Mouse (Mus musculus): ENCODE data around the gene Gm17555. TPM values are rescaled to one million over a fixed set of nuclear protein-coding genes. Genes with fewer than 3 reads are reported as not detected.

Gm17555 gene
- total and polyA plus RNA-seq, 3 experiments: not detected

- H3K4me1 ChIP-seq (ENCODE audit: control insufficient read depth in 1 of 2, insufficient read depth in 2 of 2, low read length in 2 of 2): no peaks in the 10 kb centered on the region
- DNase-seq (ENCODE audit: low read depth, low spot score): no peak
- H3K9ac ChIP-seq (ENCODE audit: control insufficient read depth, low read depth, low read length, poor library complexity, severe bottlenecking): no peak overlapping the region
- no peak for TF ChIP-seq CHD2 (IDR thresholded peaks at IDR 0.05; ENCODE audit: low read length)
- TF ChIP-seq GABPA (IDR thresholded peaks at IDR 0.05; ENCODE audit: low read depth, low read length): no peak
- no peak for TF ChIP-seq MAX (IDR thresholded peaks at IDR 0.05; ENCODE audit: low read length)
- no peak for TF ChIP-seq RCOR1 (IDR thresholded peaks at IDR 0.05; ENCODE audit: low read depth, low read length)
- no peak for TF ChIP-seq ETS1 (IDR thresholded peaks at IDR 0.05; ENCODE audit: low read depth, low read length)
- no peak for TF ChIP-seq CTCF (IDR thresholded peaks at IDR 0.05 in 2 of 3, conservative IDR thresholded peaks at IDR 0.05 in 1 of 3; ENCODE audit: control insufficient read depth in 1 of 3, insufficient read depth in 1 of 3, low read depth in 2 of 3, low read length in 3 of 3, poor library complexity in 1 of 3, severe bottlenecking in 1 of 3)
- no peak for TF ChIP-seq POLR2A (IDR thresholded peaks at IDR 0.05; ENCODE audit: control insufficient read depth in 1 of 2, insufficient read depth in 1 of 2, low read depth in 1 of 2, low read length in 2 of 2, poor library complexity in 1 of 2)
- TF ChIP-seq UBTF (IDR thresholded peaks at IDR 0.05; ENCODE audit: borderline replicate concordance, insufficient read depth, low read depth, low read length): no peak
- no peaks in the 10 kb centered on the region for H3K36me3 ChIP-seq (ENCODE audit: control insufficient read depth in 1 of 2, insufficient read depth in 2 of 2, low read length in 2 of 2)
- no peaks in the 10 kb centered on the region for H3K9me3 ChIP-seq (replicated peaks; ENCODE audit: insufficient read depth, low read length)
- no peak overlapping the region for H3K4me3 ChIP-seq (ENCODE audit: control insufficient read depth in 1 of 2, insufficient read depth in 1 of 2, low read depth in 2 of 2, low read length in 2 of 2)
- H3K27ac ChIP-seq (ENCODE audit: control insufficient read depth, low read depth, low read length): no peak overlapping the region
- no peaks in the 10 kb centered on the region; a peak in 1 of 4 replicates for H3K27me3 ChIP-seq (ENCODE audit: control insufficient read depth in 1 of 2, insufficient read depth in 2 of 2, low read length in 2 of 2)
- H3K79me2 ChIP-seq (ENCODE audit: control insufficient read depth, insufficient read depth, low read length, poor library complexity): no peaks in the 10 kb centered on the region
These were observed 22.8 kb upstream of the Gm17555 start for GRCm38 (mm10) chr2:126192129-126192528.

GRCm38 (mm10) chr2:126195631-126196356 is 19.1 kb upstream of the Gm17555 start:
- no peaks in the 10 kb centered on the region for H3K79me2 ChIP-seq (ENCODE audit: control insufficient read depth, insufficient read depth, low read length, poor library complexity)
- H3K9ac ChIP-seq (ENCODE audit: control insufficient read depth, low read depth, low read length, poor library complexity, severe bottlenecking): no peak overlapping the region
- H3K27ac ChIP-seq (ENCODE audit: control insufficient read depth, low read depth, low read length): no peak overlapping the region
- H3K4me3 ChIP-seq (ENCODE audit: control insufficient read depth in 1 of 2, insufficient read depth in 1 of 2, low read depth in 2 of 2, low read length in 2 of 2): no peak overlapping the region
- no peaks in the 10 kb centered on the region for H3K36me3 ChIP-seq (ENCODE audit: control insufficient read depth in 1 of 2, insufficient read depth in 2 of 2, low read length in 2 of 2)
- DNase-seq (ENCODE audit: low read depth, low spot score): no peak
- H3K4me1 ChIP-seq (ENCODE audit: control insufficient read depth in 1 of 2, insufficient read depth in 2 of 2, low read length in 2 of 2): no peaks in the 10 kb centered on the region
- H3K9me3 ChIP-seq (replicated peaks; ENCODE audit: insufficient read depth, low read length): no peaks in the 10 kb centered on the region
- TF ChIP-seq ZC3H11A (IDR thresholded peaks at IDR 0.05; ENCODE audit: low read depth, low read length): no peak
- no peak for TF ChIP-seq MYC (IDR thresholded peaks at IDR 0.05; ENCODE audit: low read depth, low read length)
- no peak for TF ChIP-seq POLR2A (IDR thresholded peaks at IDR 0.05; ENCODE audit: control insufficient read depth in 1 of 2, insufficient read depth in 1 of 2, low read depth in 1 of 2, low read length in 2 of 2, poor library complexity in 1 of 2)
- TF ChIP-seq MYB (IDR thresholded peaks at IDR 0.05; ENCODE audit: low read depth, low read length): no peak
- no peak for TF ChIP-seq ZNF384 (IDR thresholded peaks at IDR 0.05; ENCODE audit: low read depth, low read length)
- TF ChIP-seq POLR2AphosphoS2 (IDR thresholded peaks at IDR 0.05; ENCODE audit: low read length): no peak
- no peak for TF ChIP-seq MAX (IDR thresholded peaks at IDR 0.05; ENCODE audit: low read length)
- no peak for TF ChIP-seq MXI1 (IDR thresholded peaks at IDR 0.05; ENCODE audit: low read depth, low read length)
- no peak for TF ChIP-seq SMC3 (IDR thresholded peaks at IDR 0.05; ENCODE audit: low read depth, low read length)
- no peak for TF ChIP-seq TAL1 (IDR thresholded peaks at IDR 0.05; ENCODE audit: low read length)
- no peak for TF ChIP-seq RAD21 (IDR thresholded peaks at IDR 0.05; ENCODE audit: low read depth, low read length)
- no peak for TF ChIP-seq E2F4 (IDR thresholded peaks at IDR 0.05; ENCODE audit: borderline replicate concordance, low read depth, low read length)
- no peaks in the 10 kb centered on the region for H3K27me3 ChIP-seq (ENCODE audit: control insufficient read depth in 1 of 2, insufficient read depth in 2 of 2, low read length in 2 of 2)
